Mouse (Mus musculus) hindbrain, postnatal 0 days (tissue): ENCODE results near the gene Mettl1. TPM values are rescaled to one million over a fixed set of nuclear protein-coding genes. Genes with fewer than 3 reads are reported as not detected.
A peak's percentile ranks its signal among the peaks of the same experiment; 100 is the strongest.

Source experiments
- ATAC-seq: fragments of 200-750 bp; cut with Nextera tagmentation; 2 replicates; pipeline ENCODE4 v1.8.0; 2017; ENCODE audit warnings: mild to moderate bottlenecking, moderate TSS enrichment, moderate library complexity
- DNase-seq: peaks from one replicate; pipeline ENCODE4 v3.0.0-alpha.2; 2015; ENCODE audit warnings: low spot score
- H3K27ac ChIP-seq: fragments of 300-500 bp; sonication (generic); 2 replicates; pipeline ENCODE4 v1.5.1; 2014; ENCODE audit warnings: mild to moderate bottlenecking
- H3K27me3 ChIP-seq: fragments of 300-500 bp; sonication (generic); 2 replicates; pipeline ENCODE4 v1.6.1; 2014; ENCODE audit warnings: low read length, mixed read lengths; ENCODE audit not compliant: insufficient read depth
- H3K36me3 ChIP-seq: fragments of 300-500 bp; sonication (generic); 2 replicates; pipeline ENCODE4 v1.6.1; 2014; ENCODE audit warnings: low read length, mixed read lengths; ENCODE audit not compliant: insufficient read depth
- H3K4me1 ChIP-seq: fragments of 300-500 bp; sonication (generic); 2 replicates; pipeline ENCODE4 v1.6.1; 2014; ENCODE audit warnings: antibody characterized with exemption, low read length, mixed read lengths; ENCODE audit not compliant: insufficient read depth
- H3K4me2 ChIP-seq: fragments of 300-500 bp; sonication (generic); 2 replicates; pipeline ENCODE4 v1.6.1; 2014; ENCODE audit warnings: low read depth, mild to moderate bottlenecking, low read length, moderate library complexity, mixed read lengths
- H3K4me3 ChIP-seq: fragments of 300-500 bp; sonication (generic); 2 replicates; pipeline ENCODE4 v1.5.1; 2014; ENCODE audit warnings: low read length
- H3K9ac ChIP-seq: fragments of 300-500 bp; sonication (generic); replicated peaks from 2 replicates; pipeline ENCODE4 v1.6.1; 2014; ENCODE audit warnings: mild to moderate bottlenecking, low read length, moderate library complexity, mixed read lengths
- H3K9me3 ChIP-seq: fragments of 300-500 bp; sonication (generic); 2 replicates; pipeline ENCODE4 v1.6.1; 2016; ENCODE audit warnings: low read length, mixed read lengths
- CTCF ChIP-seq: IDR thresholded peaks from 2 replicates; pipeline ENCODE4 v1.5.1; 2016; ENCODE audit warnings: antibody characterized with exemption, control low read depth, low read depth
- WGBS: fragments of 180-500 bp; shearing (Covaris S2); extraction: QIAGEN DNeasy Blood & Tissue Kit; methylation state at CpG from one replicate; pipeline ENCODE4 v1.1.7; 2014; 5-methylcytosine and 5-hydroxymethylcytosine counted together
- polyA plus RNA-seq: library from polyadenylated mRNA; unstranded; fragments of >200 nt; fragmentation: Nextera tagmentation; extraction: Ambion mirVana; gene quantifications from 2 replicates; pipeline ENCODE4 v1.2.1, GENCODE M21; 2015
- total RNA-seq: library from RNA; depleted of rRNA; stranded (reverse); fragments of >200 nt; gene quantifications from 2 replicates; pipeline ENCODE4 v1.2.3, GENCODE M21; 2014

Gene Mettl1
- total and polyA plus RNA-seq, 2 experiments from 2014 or later, result 10.0 to 23.9 TPM

GRCm38 (mm10) chr10:127055406-127055805 is 14.2 kb downstream of the Mettl1 start:
- H3K36me3 ChIP-seq, result peaks cover 35% of the 10 kb centered on the region

GRCm38 (mm10) chr10:127056490-127056889 is 15.3 kb downstream of the Mettl1 start:
- no peak for DNase-seq
- Histone ChIP-seq H3K9ac (no peak overlapping the region), H3K4me1 (peaks cover 3% of the 10 kb centered on the region; the same call in 1 of the 2 replicates), H3K9me3 (no peaks in the 10 kb centered on the region), H3K36me3 (peaks cover 35% of the 10 kb centered on the region), H3K4me2 (no peak overlapping the region), H3K27me3 (no peaks in the 10 kb centered on the region), H3K4me3 (no peak overlapping the region), H3K27ac (no peak overlapping the region)
- no peak for ATAC-seq
- no peak for TF ChIP-seq CTCF
- WGBS, result 88% methylated on average over 20 of the region's 20 CpGs

More at GRCm38 (mm10) chr10:127055406-127055805, 14.2 kb downstream of the Mettl1 start:
- Histone ChIP-seq H3K9ac (no peak overlapping the region), H3K27me3 (peaks cover 5% of the 10 kb centered on the region; the same call in 1 of the 2 replicates), H3K4me1 (no peaks in the 10 kb centered on the region), H3K27ac (no peak overlapping the region), H3K4me3 (no peak overlapping the region), H3K4me2 (no peak overlapping the region), H3K9me3 (no peaks in the 10 kb centered on the region)
- WGBS, result 94% methylated on average over 8 of the region's 8 CpGs
- no peak for TF ChIP-seq CTCF
- ATAC-seq (no peak), DNase-seq (no peak)

GRCm38 (mm10) chr10:127058161-127058560 is 16.9 kb downstream of the Mettl1 start:
- H3K36me3 ChIP-seq, result peaks cover 35% of the 10 kb centered on the region
- peak; percentile 21; the same call in 1 of the 2 replicates for ATAC-seq
- peak; percentile 84 for DNase-seq
- no peak overlapping the region for H3K27ac ChIP-seq
- peak overlapping the region; percentile 88 for H3K4me2 ChIP-seq
- H3K27me3 ChIP-seq, result no peaks in the 10 kb centered on the region
- H3K9me3 ChIP-seq, result no peaks in the 10 kb centered on the region
- 0% methylated on average over 9 of the region's 9 CpGs for WGBS
- peaks cover 5% of the 10 kb centered on the region; the same call in 1 of the 2 replicates for H3K4me1 ChIP-seq
- peak overlapping the region; percentile 86 for H3K4me3 ChIP-seq
- no peak overlapping the region; the same call in 1 of the 2 replicates for H3K9ac ChIP-seq
- peak; percentile 95 for TF ChIP-seq CTCF

- Histone ChIP-seq H3K9me3 (no peaks in the 10 kb centered on the region), H3K4me2 (peak overlapping the region; percentile 88), H3K27me3 (no peaks in the 10 kb centered on the region), H3K4me1 (peaks cover 5% of the 10 kb centered on the region; the same call in 1 of the 2 replicates), H3K4me3 (peak overlapping the region; percentile 86), H3K27ac (peak overlapping the region; percentile 92; the same call in 1 of the 2 replicates), H3K36me3 (peaks cover 35% of the 10 kb centered on the region), H3K9ac (peak overlapping the region; percentile 93)
- no peak for TF ChIP-seq CTCF
- DNase-seq (no peak), ATAC-seq (no peak)
- 3% methylated on average over 8 of the region's 8 CpGs for WGBS
Observed at GRCm38 (mm10) chr10:127058708-127059107, 17.5 kb downstream of the Mettl1 start.

- Histone ChIP-seq H3K27ac (peak overlapping the region; percentile 92), H3K4me2 (peak overlapping the region; percentile 88), H3K9ac (peak overlapping the region; percentile 93), H3K9me3 (no peaks in the 10 kb centered on the region), H3K27me3 (no peaks in the 10 kb centered on the region), H3K4me1 (peaks cover 6% of the 10 kb centered on the region; the same call in 1 of the 2 replicates), H3K36me3 (peaks cover 29% of the 10 kb centered on the region), H3K4me3 (peak overlapping the region; percentile 86)
- TF ChIP-seq CTCF, result no peak
- DNase-seq, result peak; percentile 66
- WGBS, result under 1% methylated on average over 62 of the region's 92 CpGs
- ATAC-seq, result no peak
Observed at GRCm38 (mm10) chr10:127059174-127059967, 18.2 kb downstream of the Mettl1 start.

GRCm38 (mm10) chr10:127059968-127060916 is 19.0 kb downstream of the Mettl1 start, which contains the start of gene March9:
Gene March9, minus strand, starts transcription at chr10:127060184.
- H3K4me3 ChIP-seq, result peak within 1 kb of the TSS; percentile 86
- peak within 1 kb of the TSS; percentile 88 for H3K4me2 ChIP-seq
- TF ChIP-seq CTCF, result no peak
- H3K9ac ChIP-seq, result peak within 1 kb of the TSS; percentile 93
- peak; percentile 93 for DNase-seq
- no peaks in the 10 kb centered on the region for H3K27me3 ChIP-seq
- peak within 1 kb of the TSS; percentile 92 for H3K27ac ChIP-seq
- ATAC-seq, result peak; percentile 41
- no peaks in the 10 kb centered on the region for H3K9me3 ChIP-seq
- peaks cover 12% of the 10 kb centered on the region; the same call in 1 of the 2 replicates for H3K4me1 ChIP-seq
- H3K36me3 ChIP-seq, result peaks cover 28% of the 10 kb centered on the region
- WGBS, result 1% methylated on average over 68 of the region's 72 CpGs
